Mouse (Mus musculus) regulatory T cell (primary cell): ENCODE data around the gene Arid3a.

Experiments
- in situ Hi-C: fragments of 300-600 bp; cut with MboI, MseI; formaldehyde crosslinking; loops from one replicate; pipeline ENCODE4 v1.15.1; 2025; ENCODE audit warnings: high pct_unique_total_duplicates

Gene Arid3a

GRCm38 (mm10) chr10:79908167-79909091, 18.4 kb upstream of the Arid3a start, which contains the start of gene Med16:
TSS of gene Med16 (minus strand) at chr10:79908923.
- in situ Hi-C loops, result no loop called here

DNA sequence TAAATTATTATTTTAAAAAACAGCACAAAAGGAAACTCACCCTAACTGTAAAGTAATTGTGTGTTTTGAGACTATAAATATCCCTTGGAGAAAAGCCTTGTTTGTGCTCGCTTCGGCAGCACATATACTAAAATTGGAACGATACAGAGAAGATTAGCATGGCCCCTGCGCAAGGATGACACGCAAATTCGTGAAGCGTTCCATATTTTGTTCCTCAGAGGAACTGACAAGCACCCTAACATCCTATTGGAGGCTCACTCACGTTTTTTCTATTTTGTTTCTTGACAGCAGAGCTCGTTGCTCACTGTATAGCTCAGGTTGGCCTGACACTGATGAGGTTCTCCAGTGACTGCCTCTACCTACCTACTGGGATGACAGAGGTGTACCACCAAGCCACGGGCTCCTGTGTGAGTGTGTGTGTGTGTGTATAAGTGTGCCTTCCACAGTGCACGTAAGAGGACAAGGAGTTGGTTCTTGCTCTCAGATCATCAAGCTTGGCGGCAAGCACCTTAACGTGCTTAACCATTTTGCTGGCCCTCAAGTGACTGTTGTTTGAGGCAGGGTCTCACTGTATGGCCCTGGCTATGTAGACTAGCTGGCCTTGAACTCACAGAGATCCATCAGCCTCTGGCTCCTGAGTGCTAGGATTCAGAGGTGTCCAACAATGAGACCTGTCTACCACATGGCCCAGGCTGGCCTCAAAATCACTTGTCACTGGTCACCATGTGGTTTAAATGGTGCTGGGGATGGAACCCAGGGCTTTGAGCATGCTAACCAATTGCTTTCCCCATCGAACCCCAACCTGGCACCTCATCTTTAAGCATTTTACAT, 17.5 kb upstream of the Arid3a start:
- in situ Hi-C loops, result no loop called here

- in situ Hi-C loops, result no loop called here
Measured at GRCm38 (mm10) chr10:79910556-79910955, 16.3 kb upstream of the Arid3a start, which contains the start of gene Gm26602. TSS of gene Gm26602 (plus strand) at chr10:79910856.

GRCm38 (mm10) chr10:79912412-79912811, 14.4 kb upstream of the Arid3a start:
- in situ Hi-C loops, result no loop called here

GRCm38 (mm10) chr10:79914131-79914947, 12.5 kb upstream of the Arid3a start:
- in situ Hi-C loops, result no loop called here

DNA sequence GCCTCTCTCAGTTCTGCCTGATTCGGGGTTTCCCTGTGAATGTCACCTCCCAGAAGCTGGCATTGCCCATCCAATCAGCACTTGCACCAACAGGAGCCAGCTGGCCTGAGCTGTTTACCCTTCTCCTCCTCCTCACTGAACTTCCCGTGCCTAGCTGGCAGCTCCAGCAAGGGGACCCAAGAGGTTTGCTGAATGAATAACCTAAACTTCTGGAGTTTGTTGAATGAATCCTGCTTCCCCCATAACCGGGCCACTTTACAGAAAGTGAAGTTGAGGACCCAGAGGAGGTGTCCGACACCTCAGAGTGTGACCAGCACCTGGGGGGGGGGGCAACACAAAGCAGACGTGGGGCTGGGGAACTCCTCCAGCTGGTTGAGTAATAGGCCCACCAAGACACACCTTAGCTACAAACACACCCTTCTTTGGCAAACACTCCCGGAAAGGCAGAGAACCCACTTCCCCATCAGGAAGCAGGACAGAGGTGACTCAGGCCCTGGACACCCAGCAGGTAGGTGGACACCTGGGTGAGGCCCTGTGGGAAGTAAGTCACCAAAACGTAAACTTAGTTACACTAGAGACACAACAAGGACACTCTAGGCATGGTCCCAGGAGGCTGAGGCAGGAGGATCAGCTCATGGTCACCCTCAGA, 11.8 kb upstream of the Arid3a start:
- in situ Hi-C loops, result no loop called here

DNA sequence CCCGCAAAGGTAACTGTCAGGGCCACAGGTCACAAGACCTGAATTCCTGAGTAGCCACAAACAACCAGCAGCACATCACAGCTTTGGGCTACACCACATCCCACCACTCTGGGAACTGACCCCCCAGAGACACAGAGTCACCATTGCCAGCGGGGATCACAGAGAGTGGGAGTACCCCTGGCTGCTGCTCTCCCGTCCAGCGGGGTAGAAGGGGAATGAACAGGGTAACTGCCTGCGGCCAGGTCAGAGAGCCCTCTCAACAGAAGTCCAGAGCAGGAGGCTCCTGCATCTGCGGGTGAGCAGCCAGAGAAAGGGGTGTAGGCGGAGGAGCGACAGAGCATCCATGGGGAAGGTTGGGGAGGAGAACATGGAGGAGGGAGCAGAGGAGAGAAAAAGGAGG, 10.8 kb upstream of the Arid3a start:
- in situ Hi-C loops, result no loop called here

GRCm38 (mm10) chr10:79916808-79917531, 9.9 kb upstream of the Arid3a start, which contains the start of gene Kiss1r:
TSS of gene Kiss1r (plus strand) at chr10:79916971.
- in situ Hi-C loops, result no loop called here

- in situ Hi-C loops, result no loop called here
Measured at GRCm38 (mm10) chr10:79917532-79918100, 9.2 kb upstream of the Arid3a start.

DNA sequence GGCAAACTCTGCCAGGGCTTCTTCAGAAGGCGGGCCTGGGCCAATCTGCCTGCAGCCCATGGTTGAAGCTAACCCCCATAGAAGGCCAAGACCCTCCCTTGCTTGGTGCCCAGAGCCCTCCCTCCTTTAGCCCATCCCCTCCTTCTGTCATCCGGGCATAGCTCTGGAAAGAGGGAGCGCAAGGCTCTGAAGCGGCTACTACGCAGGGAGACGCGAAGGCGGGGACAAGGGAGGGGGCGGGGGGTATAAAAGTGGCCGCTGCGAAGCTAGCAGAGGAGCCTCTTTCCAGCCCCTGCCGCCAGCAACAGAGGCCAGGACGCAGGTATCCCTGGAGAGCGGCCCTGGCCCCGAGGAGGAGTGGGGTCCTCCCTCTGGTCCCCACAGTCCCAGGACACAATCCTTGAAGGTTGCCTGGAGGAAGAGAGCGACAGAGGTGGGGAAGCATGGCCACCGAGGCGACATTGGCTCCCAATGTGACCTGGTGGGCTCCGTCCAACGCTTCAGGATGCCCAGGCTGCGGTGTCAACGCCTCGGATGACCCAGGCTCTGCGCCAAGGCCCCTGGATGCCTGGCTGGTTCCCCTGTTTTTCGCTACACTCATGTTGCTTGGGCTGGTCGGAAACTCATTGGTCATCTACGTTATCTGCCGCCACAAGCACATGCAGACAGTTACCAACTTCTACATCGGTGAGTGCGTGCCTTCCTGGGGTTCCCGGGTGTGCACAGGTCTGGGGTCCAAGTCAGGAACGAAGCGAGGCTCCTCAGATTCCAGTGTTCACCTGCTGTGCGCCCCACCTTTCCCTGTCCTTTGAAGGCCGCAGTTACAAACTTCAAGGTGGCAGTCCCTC, 8.4 kb upstream of the Arid3a start:
- in situ Hi-C loops, result no loop called here

- in situ Hi-C loops, result no loop called here
Measured at GRCm38 (mm10) chr10:79919251-79919849, 7.5 kb upstream of the Arid3a start.

DNA sequence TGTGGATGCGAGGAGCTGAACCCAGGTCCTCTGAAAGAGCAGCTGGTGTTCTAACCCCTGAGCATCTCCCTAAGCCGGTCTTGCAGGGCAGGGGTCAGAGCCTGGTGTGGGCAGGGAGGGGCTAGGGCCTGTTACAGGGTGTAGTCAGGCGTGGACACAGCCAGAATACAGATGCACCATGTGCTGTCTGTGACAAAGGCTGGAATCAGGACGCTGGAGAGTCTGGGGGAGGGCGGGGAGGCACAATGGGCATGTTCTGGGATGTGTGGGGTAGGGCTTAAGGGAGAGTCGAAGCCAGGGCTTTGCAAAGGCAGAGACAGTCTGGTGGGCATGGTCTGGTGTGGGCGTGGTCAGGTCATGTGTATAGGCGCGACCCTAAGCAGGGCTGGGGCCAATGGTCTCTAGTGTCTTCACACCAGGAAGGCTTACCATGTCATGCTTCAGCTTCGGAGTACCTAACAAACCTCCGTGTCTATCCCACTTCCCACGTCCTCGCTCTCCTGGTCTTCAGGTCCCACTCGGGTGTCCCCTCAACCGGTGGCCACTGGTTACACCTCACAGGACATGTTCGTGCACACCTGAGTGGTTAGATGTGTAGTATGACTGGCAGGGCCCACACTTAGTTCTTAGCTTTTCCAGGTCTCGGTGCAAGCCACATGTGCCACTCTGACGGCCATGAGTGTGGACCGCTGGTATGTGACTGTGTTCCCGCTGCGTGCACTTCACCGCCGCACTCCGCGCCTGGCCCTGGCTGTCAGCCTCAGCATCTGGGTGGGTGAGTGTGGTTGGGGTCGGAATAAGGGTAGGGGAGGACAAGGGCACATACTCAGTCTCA, 6.6 kb upstream of the Arid3a start:
- in situ Hi-C loops, result loop anchor here (5.0 kb wide), 1 partner anchor 88 kb away; no protein-coding TSS in a partner anchor

GRCm38 (mm10) chr10:79920958-79921535, 5.8 kb upstream of the Arid3a start, which contains the start of gene R3hdm4:
TSS of gene R3hdm4 (minus strand) at chr10:79921208.
- in situ Hi-C loops, result loop anchor here (5.0 kb wide), 1 partner anchor 89 kb away; no protein-coding TSS in a partner anchor

GRCm38 (mm10) chr10:79921572-79921971, 5.3 kb upstream of the Arid3a start:
- in situ Hi-C loops, result loop anchor here (5.0 kb wide), 1 partner anchor 89 kb away; no protein-coding TSS in a partner anchor

DNA sequence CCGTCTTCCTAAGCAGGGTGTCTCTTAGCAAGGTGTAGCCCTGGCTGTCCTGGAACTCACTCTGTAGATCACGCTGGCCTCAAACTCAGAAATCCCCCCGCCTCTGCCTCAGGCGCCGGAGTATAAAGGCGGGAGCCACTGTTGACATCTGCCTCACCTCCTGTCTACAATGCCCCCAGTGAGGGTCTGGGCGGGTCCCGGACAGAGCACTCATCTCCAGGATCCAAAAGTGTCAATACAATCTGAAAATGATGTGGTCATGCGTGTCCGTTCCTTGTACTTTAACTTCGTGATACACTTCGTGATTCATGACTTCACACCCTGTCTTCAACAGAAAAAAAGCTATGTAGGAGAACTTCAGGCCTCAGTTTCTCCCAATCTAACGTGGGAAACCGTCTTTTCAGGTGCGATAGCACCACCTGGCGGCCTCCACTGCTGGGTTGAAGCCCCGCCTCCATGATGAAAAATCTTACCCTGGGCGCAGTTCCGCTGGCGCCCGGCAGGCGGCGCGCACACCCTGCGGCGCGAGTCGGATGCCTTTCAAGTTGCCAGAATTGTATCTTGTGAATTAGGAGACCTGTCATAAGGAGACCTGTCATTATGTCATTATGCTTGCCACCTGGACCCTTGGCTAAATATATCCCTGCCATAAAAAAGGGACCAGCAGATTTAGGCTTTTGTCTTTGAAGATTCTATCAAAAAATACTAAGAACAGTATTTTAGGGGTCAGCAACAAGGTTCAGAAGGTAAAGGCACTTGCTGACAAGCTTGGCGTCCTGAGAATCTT, 1.7 kb upstream of the Arid3a start:
- in situ Hi-C loops, result loop anchor here (5.0 kb wide), 1 partner anchor 93 kb away; no protein-coding TSS in a partner anchor
